Mouse (Mus musculus): ENCODE results near the gene Ccdc74a. TPM values are rescaled to one million over a fixed set of nuclear protein-coding genes. Genes with fewer than 3 reads are reported as not detected.

Ccdc74a gene
- polyA plus RNA-seq, 1 experiment, result 1.5 TPM

DNA sequence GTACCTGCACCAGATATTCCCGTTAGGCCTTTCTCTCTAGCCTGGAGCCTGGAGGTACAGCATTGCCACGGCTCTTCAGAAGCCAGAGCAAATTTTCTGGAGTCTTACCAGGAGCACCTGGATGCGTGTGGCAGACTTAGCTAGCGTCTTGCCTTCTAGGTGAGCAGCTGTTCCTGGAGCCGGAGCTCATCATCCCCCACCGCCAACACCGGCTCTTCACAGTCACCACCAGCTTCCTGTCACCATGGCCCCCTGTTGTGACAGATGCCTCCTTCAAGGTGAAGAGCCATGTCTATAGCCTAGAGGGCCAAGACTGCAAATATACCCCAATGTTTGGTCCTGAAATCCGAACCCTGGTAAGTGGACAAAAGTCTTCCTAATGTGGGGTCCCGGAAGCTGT lies 5.6 kb upstream of the Ccdc74a start:
- Histone ChIP-seq H3K4me3 (no peak overlapping the region), H3K4me2 (ENCODE audit: low read depth) (no peak overlapping the region), H3K36me3 (ENCODE audit: control insufficient read depth, insufficient read depth) (peaks cover 19% of the 10 kb centered on the region), H3ac (ENCODE audit: control insufficient read depth, insufficient read length) (no peak overlapping the region), H3K79me2 (ENCODE audit: control insufficient read depth, insufficient read depth) (no peaks in the 10 kb centered on the region), H3K27me3 (ENCODE audit: control insufficient read depth, insufficient read depth, insufficient read length) (no peaks in the 10 kb centered on the region)
- no peak for TF ChIP-seq MYOD1 (IDR thresholded peaks at IDR 0.05; ENCODE audit: control insufficient read depth in 1 of 3, insufficient read length in 2 of 3, low read depth in 2 of 3)
- no peak for TF ChIP-seq POLR2AphosphoS2 (IDR thresholded peaks at IDR 0.05; ENCODE audit: insufficient read length, low read depth)
- TF ChIP-seq USF1 (IDR thresholded peaks at IDR 0.05; ENCODE audit: low read depth), result no peak
- TF ChIP-seq TCF12 (IDR thresholded peaks at IDR 0.05; ENCODE audit: insufficient read depth, poor library complexity, severe bottlenecking), result no peak
- no peak for TF ChIP-seq TCF3 (IDR thresholded peaks at IDR 0.05; ENCODE audit: insufficient read length, low read depth)
- no peak for TF ChIP-seq SRF (IDR thresholded peaks at IDR 0.05; ENCODE audit: control insufficient read depth, insufficient read length, low read depth)
- TF ChIP-seq MYOG (IDR thresholded peaks at IDR 0.05; ENCODE audit: control insufficient read depth in 1 of 3, insufficient read depth in 1 of 3, insufficient read length in 2 of 3, low read depth in 2 of 3), result no peak
- TF ChIP-seq MAX (IDR thresholded peaks at IDR 0.05; ENCODE audit: low read depth), result no peak
- TF ChIP-seq CEBPB (IDR thresholded peaks at IDR 0.05; ENCODE audit: insufficient read depth, poor library complexity, severe bottlenecking), result no peak
- TF ChIP-seq E2F4 (IDR thresholded peaks at IDR 0.05; ENCODE audit: insufficient read depth), result no peak
- no peak for TF ChIP-seq POLR2A (IDR thresholded peaks at IDR 0.05; ENCODE audit: insufficient read length, low read depth)
- TF ChIP-seq REST (IDR thresholded peaks at IDR 0.05; ENCODE audit: insufficient read depth, insufficient read length), result no peak

GRCm38 (mm10) chr16:17641301-17641700 lies 5.0 kb upstream of the Ccdc74a start:
- peaks cover 19% of the 10 kb centered on the region for H3K36me3 ChIP-seq (ENCODE audit: control insufficient read depth, insufficient read depth)
- no peaks in the 10 kb centered on the region for H3K27me3 ChIP-seq (ENCODE audit: control insufficient read depth, insufficient read depth, insufficient read length)
- no peak overlapping the region for H3ac ChIP-seq (ENCODE audit: control insufficient read depth, insufficient read length)
- H3K4me2 ChIP-seq (ENCODE audit: low read depth), result no peak overlapping the region
- H3K79me2 ChIP-seq (ENCODE audit: control insufficient read depth, insufficient read depth), result no peaks in the 10 kb centered on the region
- H3K4me3 ChIP-seq, result no peak overlapping the region
- TF ChIP-seq MAX (IDR thresholded peaks at IDR 0.05; ENCODE audit: low read depth) (no peak), TCF3 (IDR thresholded peaks at IDR 0.05; ENCODE audit: insufficient read length, low read depth) (no peak), POLR2AphosphoS2 (IDR thresholded peaks at IDR 0.05; ENCODE audit: insufficient read length, low read depth) (no peak), MYOG (IDR thresholded peaks at IDR 0.05; ENCODE audit: control insufficient read depth in 1 of 3, insufficient read depth in 1 of 3, insufficient read length in 2 of 3, low read depth in 2 of 3) (no peak), CEBPB (IDR thresholded peaks at IDR 0.05; ENCODE audit: insufficient read depth, poor library complexity, severe bottlenecking) (no peak), TCF12 (IDR thresholded peaks at IDR 0.05; ENCODE audit: insufficient read depth, poor library complexity, severe bottlenecking) (no peak)

GRCm38 (mm10) chr16:17642311-17642710 lies 4.0 kb upstream of the Ccdc74a start:
- peaks cover 19% of the 10 kb centered on the region for H3K36me3 ChIP-seq (ENCODE audit: control insufficient read depth, insufficient read depth)

DNA sequence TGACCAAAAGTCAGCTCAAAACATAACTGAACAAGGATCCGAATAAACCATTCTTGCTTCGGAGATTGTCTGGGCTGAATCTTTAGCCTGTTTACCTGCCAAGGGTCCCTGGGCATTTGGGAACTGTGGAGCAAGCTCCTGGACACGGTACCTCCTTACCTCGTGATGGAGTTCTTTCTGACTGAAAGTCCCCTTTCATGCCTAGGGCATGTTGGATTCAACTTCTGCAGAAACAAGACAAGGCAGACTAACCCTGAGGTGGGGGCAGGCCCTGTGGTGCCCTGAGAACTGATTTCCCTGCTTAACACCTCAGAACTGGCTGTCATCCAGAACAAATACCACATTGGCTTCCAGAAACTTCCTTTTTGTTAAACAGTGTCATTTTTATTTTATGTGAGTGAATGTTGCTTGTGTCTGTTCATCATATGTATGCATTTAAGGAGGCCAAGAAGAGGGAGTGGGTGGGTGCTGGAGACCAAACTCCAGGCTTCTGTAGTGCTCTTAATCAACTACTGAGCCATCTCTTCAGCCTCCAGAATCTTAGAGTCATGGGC lies 2.8 kb upstream of the Ccdc74a start:
- Histone ChIP-seq H3K27me3 (ENCODE audit: control insufficient read depth, insufficient read depth, insufficient read length) (no peaks in the 10 kb centered on the region), H3ac (ENCODE audit: control insufficient read depth, insufficient read length) (no peak overlapping the region), H3K4me2 (ENCODE audit: low read depth) (no peak overlapping the region), H3K36me3 (ENCODE audit: control insufficient read depth, insufficient read depth) (peaks cover 15% of the 10 kb centered on the region), H3K79me2 (ENCODE audit: control insufficient read depth, insufficient read depth) (no peaks in the 10 kb centered on the region), H3K4me3 (no peak overlapping the region)
- no peak for TF ChIP-seq SRF (IDR thresholded peaks at IDR 0.05; ENCODE audit: control insufficient read depth, insufficient read length, low read depth)
- no peak for TF ChIP-seq MYOD1 (IDR thresholded peaks at IDR 0.05; ENCODE audit: control insufficient read depth in 1 of 3, insufficient read length in 2 of 3, low read depth in 2 of 3)
- no peak for TF ChIP-seq TCF12 (IDR thresholded peaks at IDR 0.05; ENCODE audit: insufficient read depth, poor library complexity, severe bottlenecking)
- no peak for TF ChIP-seq MAX (IDR thresholded peaks at IDR 0.05; ENCODE audit: low read depth)
- TF ChIP-seq E2F4 (IDR thresholded peaks at IDR 0.05; ENCODE audit: insufficient read depth), result no peak
- TF ChIP-seq POLR2AphosphoS2 (IDR thresholded peaks at IDR 0.05; ENCODE audit: insufficient read length, low read depth), result no peak
- TF ChIP-seq MYOG (IDR thresholded peaks at IDR 0.05; ENCODE audit: control insufficient read depth in 1 of 3, insufficient read depth in 1 of 3, insufficient read length in 2 of 3, low read depth in 2 of 3), result no peak
- TF ChIP-seq POLR2A (IDR thresholded peaks at IDR 0.05; ENCODE audit: insufficient read length, low read depth), result no peak
- no peak for TF ChIP-seq TCF3 (IDR thresholded peaks at IDR 0.05; ENCODE audit: insufficient read length, low read depth)
- TF ChIP-seq CEBPB (IDR thresholded peaks at IDR 0.05; ENCODE audit: insufficient read depth, poor library complexity, severe bottlenecking), result no peak
- no peak for TF ChIP-seq REST (IDR thresholded peaks at IDR 0.05; ENCODE audit: insufficient read depth, insufficient read length)
- no peak for TF ChIP-seq USF1 (IDR thresholded peaks at IDR 0.05; ENCODE audit: low read depth)

More at GRCm38 (mm10) chr16:17642311-17642710, 4.0 kb upstream of the Ccdc74a start:
- Histone ChIP-seq H3K27me3 (ENCODE audit: control insufficient read depth, insufficient read depth, insufficient read length) (no peaks in the 10 kb centered on the region), H3K4me2 (ENCODE audit: low read depth) (no peak overlapping the region), H3K4me3 (no peak overlapping the region), H3ac (ENCODE audit: control insufficient read depth, insufficient read length) (no peak overlapping the region), H3K79me2 (ENCODE audit: control insufficient read depth, insufficient read depth) (no peaks in the 10 kb centered on the region)
- TF ChIP-seq MYOG (IDR thresholded peaks at IDR 0.05; ENCODE audit: control insufficient read depth in 1 of 3, insufficient read depth in 1 of 3, insufficient read length in 2 of 3, low read depth in 2 of 3), result no peak
- no peak for TF ChIP-seq TCF3 (IDR thresholded peaks at IDR 0.05; ENCODE audit: insufficient read length, low read depth)
- TF ChIP-seq CEBPB (IDR thresholded peaks at IDR 0.05; ENCODE audit: insufficient read depth, poor library complexity, severe bottlenecking), result no peak
- TF ChIP-seq MYOD1 (IDR thresholded peaks at IDR 0.05; ENCODE audit: control insufficient read depth in 1 of 3, insufficient read length in 2 of 3, low read depth in 2 of 3), result no peak
- TF ChIP-seq POLR2A (IDR thresholded peaks at IDR 0.05; ENCODE audit: insufficient read length, low read depth), result no peak
- TF ChIP-seq MAX (IDR thresholded peaks at IDR 0.05; ENCODE audit: low read depth), result no peak
- TF ChIP-seq REST (IDR thresholded peaks at IDR 0.05; ENCODE audit: insufficient read depth, insufficient read length), result no peak
- TF ChIP-seq TCF12 (IDR thresholded peaks at IDR 0.05; ENCODE audit: insufficient read depth, poor library complexity, severe bottlenecking), result no peak
- TF ChIP-seq SRF (IDR thresholded peaks at IDR 0.05; ENCODE audit: control insufficient read depth, insufficient read length, low read depth), result no peak

All from myocyte (in vitro differentiated cells).